Comparison of ENCODE assay signal across 9 mouse cellular contexts in the genomic region with DNA sequence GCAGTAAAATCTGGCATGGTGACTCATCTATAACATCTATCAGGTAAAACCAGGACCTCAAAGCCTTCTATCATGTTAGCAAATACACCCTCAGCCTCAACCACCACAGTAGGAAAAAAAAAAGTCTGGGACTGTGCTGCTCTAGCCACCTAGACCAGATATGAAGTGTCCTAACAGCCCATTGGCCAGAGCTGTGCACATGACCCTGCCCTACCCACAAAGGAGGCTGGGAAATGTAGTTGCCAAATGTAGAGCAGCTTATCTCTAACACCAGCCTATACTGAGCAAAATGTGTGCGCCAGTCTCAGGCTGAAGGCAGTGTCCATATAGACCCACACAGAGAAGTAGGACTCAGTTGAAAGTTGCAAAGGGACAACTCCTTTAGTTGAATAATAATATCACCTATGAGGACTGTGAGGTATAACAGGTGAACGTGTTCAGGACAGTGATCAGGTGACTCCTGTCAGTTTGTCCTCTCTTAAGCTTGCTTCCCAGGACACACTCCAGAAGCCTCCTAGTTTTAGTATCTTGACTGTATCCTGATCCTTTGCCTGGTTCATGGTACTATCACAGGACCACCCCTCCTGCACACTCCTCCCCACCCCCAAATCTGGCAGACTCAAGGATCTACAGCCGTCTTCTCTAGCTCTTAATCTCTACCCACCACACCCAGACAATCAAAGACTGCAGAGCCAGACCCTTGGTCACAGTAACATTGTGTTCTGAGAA. TPM values are rescaled to one million over a fixed set of nuclear protein-coding genes. Genes with fewer than 3 reads are reported as not detected.
DNase-seq lines count a peak whose midpoint lies in the region; ATAC-seq and TF ChIP-seq lines count a peak whose summit lies in the region.
"Had no signal": no experiment of that assay in that cellular context is flagged by ENCODE, and none has a peak within 500 bp of the region (broad histone marks: within the 10 kb centered on the region; RNA-seq: fewer than 3 reads in every experiment).

No protein-coding gene starts in this region.

- H3K27ac ChIP-seq in heart, embryonic 13.5 days (replicated peaks) = no peak overlapping the region
- H3K27ac ChIP-seq in kidney, embryonic 15.5 days = no peak overlapping the region
- no peak overlapping the region for H3K27ac ChIP-seq in liver, embryonic 14.5 days
- H3K27ac ChIP-seq in stomach, embryonic 16.5 days (ENCODE audit: low read length) = no peak overlapping the region
- H3K27ac ChIP-seq: limb, embryonic 12.5 days had no signal

- peak; percentile 29; the same call in 1 of the 2 replicates for TF ChIP-seq EP300 in liver, embryonic 14.5 days (IDR thresholded peaks at IDR 0.05; ENCODE audit: low read depth)

- peak; percentile 19 for DNase-seq in urinary bladder, postnatal 25 days (ENCODE audit: low spot score)
- DNase-seq in urinary bladder, postnatal 10 days (ENCODE audit: low spot score) = no peak
- peak; percentile 5 for DNase-seq in embryo, embryonic 11.5 days (ENCODE audit: low read depth, low spot score)
- DNase-seq in liver, embryonic 14.5 days (ENCODE audit: low read depth in 3 of 3, low spot score in 3 of 3) = peak; percentile 63 to 72 (median 71)
- DNase-seq in naive thymus-derived CD4-positive, alpha-beta T cell, adult 2 months (ENCODE audit: low read depth) = peak; percentile 24

- no peak for TF ChIP-seq CTCF in liver, embryonic 14.5 days (IDR thresholded peaks at IDR 0.05; ENCODE audit: low read depth)

- no peaks in the 10 kb centered on the region for H3K36me3 ChIP-seq in heart, embryonic 13.5 days
- H3K36me3 ChIP-seq in kidney, embryonic 15.5 days = no peaks in the 10 kb centered on the region
- no peaks in the 10 kb centered on the region for H3K36me3 ChIP-seq in liver, embryonic 14.5 days (replicated peaks; ENCODE audit: control insufficient read depth, insufficient read depth, low read depth)
- no peaks in the 10 kb centered on the region for H3K36me3 ChIP-seq in stomach, embryonic 16.5 days (ENCODE audit: control insufficient read depth, insufficient read depth, low read length)
- H3K36me3 ChIP-seq: limb, embryonic 12.5 days had no signal

- peaks cover 8% of the 10 kb centered on the region for H3K4me1 ChIP-seq in heart, embryonic 13.5 days
- peaks cover 10% of the 10 kb centered on the region for H3K4me1 ChIP-seq in kidney, embryonic 15.5 days
- peaks cover 0 to 5% of the 10 kb centered on the region in 2 experiments; a peak in 2 of 4 replicates for H3K4me1 ChIP-seq in liver, embryonic 14.5 days (replicated peaks; ENCODE audit: control insufficient read depth in 2 of 2, insufficient read depth in 2 of 2, low read length in 1 of 2)
- H3K4me1 ChIP-seq in stomach, embryonic 16.5 days (ENCODE audit: control insufficient read depth, insufficient read depth, low read length) = no peaks in the 10 kb centered on the region

- 47% methylated on average over 3 of the region's 3 CpGs for WGBS in heart, embryonic 13.5 days
- 74% methylated on average over 3 of the region's 3 CpGs for WGBS in kidney, embryonic 15.5 days
- 21% methylated on average over 3 of the region's 3 CpGs for WGBS in liver, embryonic 14.5 days (ENCODE audit: insufficient replicate concordance)
- 48% methylated on average over 3 of the region's 3 CpGs for WGBS in stomach, embryonic 16.5 days

- H3K27me3 ChIP-seq in heart, embryonic 13.5 days (replicated peaks) = peaks cover 48% of the 10 kb centered on the region
- peaks cover 41% of the 10 kb centered on the region for H3K27me3 ChIP-seq in kidney, embryonic 15.5 days
- peaks cover 28% of the 10 kb centered on the region for H3K27me3 ChIP-seq in liver, embryonic 14.5 days (ENCODE audit: control insufficient read depth, insufficient read depth, low read length)
- H3K27me3 ChIP-seq in stomach, embryonic 16.5 days (ENCODE audit: control insufficient read depth, insufficient read depth, low read length) = peaks cover 27% of the 10 kb centered on the region

- no peak overlapping the region for H3K4me3 ChIP-seq in heart, embryonic 13.5 days
- no peak overlapping the region for H3K4me3 ChIP-seq in kidney, embryonic 15.5 days (replicated peaks)
- H3K4me3 ChIP-seq in liver, embryonic 14.5 days (ENCODE audit: insufficient read depth in 1 of 2, low read depth in 2 of 2, low read length in 2 of 2) = no peak overlapping the region
- no peak overlapping the region for H3K4me3 ChIP-seq in stomach, embryonic 16.5 days (replicated peaks; ENCODE audit: low read length)
- H3K4me3 ChIP-seq: limb, embryonic 12.5 days had no signal

- no peak overlapping the region for H3K9ac ChIP-seq in heart, embryonic 13.5 days
- H3K9ac ChIP-seq in kidney, embryonic 15.5 days = no peak overlapping the region
- H3K9ac ChIP-seq in liver, embryonic 14.5 days (replicated peaks) = no peak overlapping the region
- H3K9ac ChIP-seq in stomach, embryonic 16.5 days (ENCODE audit: low read length) = no peak overlapping the region
- H3K9ac ChIP-seq: limb, embryonic 12.5 days had no signal

- no peaks in the 10 kb centered on the region for H3K9me3 ChIP-seq in heart, embryonic 13.5 days
- H3K9me3 ChIP-seq in kidney, embryonic 15.5 days (replicated peaks) = no peaks in the 10 kb centered on the region
- H3K9me3 ChIP-seq in liver, embryonic 14.5 days (ENCODE audit: control insufficient read depth, low read length) = no peaks in the 10 kb centered on the region
- no peaks in the 10 kb centered on the region for H3K9me3 ChIP-seq in stomach, embryonic 16.5 days (replicated peaks; ENCODE audit: control insufficient read depth, low read length)
- H3K9me3 ChIP-seq: limb, embryonic 12.5 days had no signal

- H3K4me2 ChIP-seq in heart, embryonic 13.5 days = no peak overlapping the region
- H3K4me2 ChIP-seq in kidney, embryonic 15.5 days = no peak overlapping the region
- no peak overlapping the region for H3K4me2 ChIP-seq in liver, embryonic 14.5 days (ENCODE audit: low read depth)
- no peak overlapping the region for H3K4me2 ChIP-seq in stomach, embryonic 16.5 days (ENCODE audit: low read depth, low read length)
- H3K4me2 ChIP-seq: limb, embryonic 12.5 days had no signal

- ATAC-seq in heart, embryonic 13.5 days (ENCODE audit: extremely low read depth, insufficient number of reproducible peaks, low FRiP score, low TSS enrichment) = peak; percentile 52; the same call in 1 of the 2 replicates
- peak; percentile 86 for ATAC-seq in kidney, embryonic 15.5 days (replicated peaks; ENCODE audit: low FRiP score)
- peak; percentile 99 for ATAC-seq in liver, embryonic 14.5 days (ENCODE audit: insufficient read depth)
- ATAC-seq in stomach, embryonic 16.5 days (ENCODE audit: insufficient read depth, low FRiP score) = peak; percentile 91

RNA-seq across cellular contexts. Expression of a gene that starts 3.1 kb away (rescaled TPM):
- polyA plus RNA-seq in heart, embryonic 13.5 days (2015; fragmentation: Nextera tagmentation; extraction: Ambion mirVana) = 0.11 and 0.32 TPM in 2 replicates
- polyA plus RNA-seq in kidney, embryonic 15.5 days (2015; fragmentation: Nextera tagmentation; extraction: Ambion mirVana) = 5.0 and 6.7 TPM in 2 replicates
- polyA plus RNA-seq in liver, embryonic 14.5 days (2012; rRNA removed) = 0.03 TPM in 1 of 2 replicates, not detected in the other
- polyA plus RNA-seq in liver, embryonic 14.5 days (2014; fragmentation: Nextera tagmentation; extraction: Ambion mirVana) = 0.06 TPM in 1 of 2 replicates, not detected in the other
- 0.81 and 0.84 TPM in 2 replicates for polyA plus RNA-seq in stomach, embryonic 16.5 days (2015; fragmentation: Nextera tagmentation; extraction: Ambion mirVana)
- polyA plus RNA-seq: limb, embryonic 12.5 days had no signal

RNA-seq across cellular contexts. Expression of a gene that starts 26.6 kb away (rescaled TPM):
- polyA plus RNA-seq in heart, embryonic 13.5 days (2015; fragmentation: Nextera tagmentation; extraction: Ambion mirVana) = 13.6 and 14.7 TPM in 2 replicates
- 23.8 and 27.0 TPM in 2 replicates for polyA plus RNA-seq in kidney, embryonic 15.5 days (2015; fragmentation: Nextera tagmentation; extraction: Ambion mirVana)
- 3.1 and 3.8 TPM in 2 replicates for polyA plus RNA-seq in liver, embryonic 14.5 days (2012; rRNA removed)
- polyA plus RNA-seq in liver, embryonic 14.5 days (2014; fragmentation: Nextera tagmentation; extraction: Ambion mirVana) = 4.8 and 5.3 TPM in 2 replicates
- 23.8 and 24.4 TPM in 2 replicates for polyA plus RNA-seq in stomach, embryonic 16.5 days (2015; fragmentation: Nextera tagmentation; extraction: Ambion mirVana)

RNA-seq across cellular contexts. Expression of a gene that starts 57.5 kb away (rescaled TPM):
- 66.8 and 81.7 TPM in 2 replicates for polyA plus RNA-seq in heart, embryonic 13.5 days (2015; fragmentation: Nextera tagmentation; extraction: Ambion mirVana)
- polyA plus RNA-seq in kidney, embryonic 15.5 days (2015; fragmentation: Nextera tagmentation; extraction: Ambion mirVana) = 95.0 and 97.5 TPM in 2 replicates
- 6.7 and 18.2 TPM in 2 replicates for polyA plus RNA-seq in liver, embryonic 14.5 days (2012; rRNA removed)
- polyA plus RNA-seq in liver, embryonic 14.5 days (2014; fragmentation: Nextera tagmentation; extraction: Ambion mirVana) = 37.1 and 39.1 TPM in 2 replicates
- 81.3 and 89.8 TPM in 2 replicates for polyA plus RNA-seq in stomach, embryonic 16.5 days (2015; fragmentation: Nextera tagmentation; extraction: Ambion mirVana)
